Mouse (Mus musculus) monocyte, adult 5-6 weeks (primary cell): ENCODE measurements around the gene Gm28305. TPM values are rescaled to one million over a fixed set of nuclear protein-coding genes. Genes with fewer than 3 reads are reported as not detected.

Experiments used
- ATAC-seq: fragments of 153-309, 156-312 bp; replicated peaks from 2 replicates; pipeline ENCODE4 v1.8.0; 2017; ENCODE audit warnings: mild to moderate bottlenecking; ENCODE audit not compliant: low TSS enrichment, insufficient number of reproducible peaks, severe bottlenecking, poor library complexity, low FRiP score
- total RNA-seq: library from RNA; stranded (forward); fragments of 200-1000, 200-491, 200-594 nt; gene quantifications from 3 replicates; pipeline ENCODE4 v1.2.3, GENCODE M21; 2017

Gene Gm28305
- not detected in 3 replicates for total RNA-seq

DNA sequence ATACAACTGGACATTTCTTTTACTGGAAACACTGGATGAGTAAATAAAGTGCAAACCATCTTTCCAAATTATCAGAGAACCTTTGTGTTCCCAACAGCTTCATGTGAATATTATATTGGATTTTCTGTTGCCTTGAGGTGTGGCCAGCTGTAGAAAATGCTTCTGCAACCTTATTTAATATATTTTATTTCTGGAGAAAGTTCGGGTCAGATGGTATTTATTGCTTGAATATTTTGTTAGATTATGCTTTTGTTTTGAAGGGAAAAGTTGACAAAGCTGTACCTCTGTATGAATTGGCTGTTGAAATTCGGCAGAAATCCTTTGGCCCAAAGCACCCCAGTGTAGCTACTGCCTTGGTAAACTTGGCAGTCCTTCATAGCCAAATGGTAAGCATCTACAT is at the start of gene Gm28305:
TSS of gene Gm28305 (plus strand) at position 301 of the 400 bp plus-strand sequence.
- no peak for ATAC-seq

GRCm38 (mm10) chr9:103996496-103996895 is 44.0 kb upstream of the Gm28305 start:
- no peak for ATAC-seq

GRCm38 (mm10) chr9:104000601-104001000 is 39.9 kb upstream of the Gm28305 start:
- no peak for ATAC-seq

DNA sequence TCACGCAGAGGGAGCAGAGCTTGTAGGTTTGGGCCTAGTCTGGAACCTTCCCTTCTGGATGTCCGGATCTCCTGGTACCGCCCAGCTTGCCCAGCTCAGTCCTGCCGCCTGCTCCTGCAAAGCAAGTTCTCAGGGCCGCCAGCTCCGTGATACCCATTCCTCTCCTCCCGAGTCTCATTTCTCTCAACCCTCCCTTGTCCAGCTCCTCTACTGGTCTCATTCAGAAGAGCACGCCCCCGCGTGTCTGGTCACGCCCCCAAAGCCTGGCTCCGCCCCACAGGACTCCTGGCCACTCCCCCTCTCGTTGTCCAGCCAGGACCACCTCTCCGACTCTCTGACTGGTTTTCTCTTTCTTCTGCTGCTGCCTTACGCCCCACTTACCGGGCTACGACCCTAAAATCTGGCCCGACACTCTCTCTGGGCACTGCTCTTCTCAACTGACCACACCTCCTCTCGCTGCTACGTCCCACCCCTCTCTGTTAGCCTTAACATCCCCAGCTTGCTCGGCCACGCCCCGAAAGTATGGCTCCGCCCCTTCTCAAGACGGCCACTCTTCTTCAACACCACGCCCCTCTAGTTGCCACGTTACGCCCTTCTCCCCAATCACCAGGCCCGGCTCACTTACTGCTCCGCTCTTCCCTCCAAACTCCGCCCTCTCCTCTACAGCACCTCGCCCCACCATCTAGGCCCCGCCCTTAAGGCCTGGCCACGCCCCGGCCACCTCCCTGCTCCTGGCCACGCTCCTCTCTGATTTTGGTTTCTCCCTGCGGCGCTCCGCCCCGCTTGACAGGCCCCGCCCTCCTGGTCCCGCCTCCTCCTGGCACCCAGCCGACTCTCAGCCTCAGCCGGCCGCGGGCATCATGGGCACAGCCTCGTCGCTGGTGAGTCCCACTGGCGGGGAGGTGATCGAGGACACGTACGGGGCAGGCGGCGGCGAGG is 38.3 kb upstream of the Gm28305 start, which contains the start of gene Nphp3:
TSS of gene Nphp3 (plus strand) at position 624 of the 939 bp plus-strand sequence.
- ATAC-seq: peak; percentile 96

- 0 out of 2 replicates have a peak, but pooled peaks have one; percentile 6 for ATAC-seq
These were observed 37.5 kb upstream of the Gm28305 start for GRCm38 (mm10) chr9:104002913-104003330.

- ATAC-seq: no peak
These were observed 25.9 kb upstream of the Gm28305 start for GRCm38 (mm10) chr9:104014526-104014925.

DNA sequence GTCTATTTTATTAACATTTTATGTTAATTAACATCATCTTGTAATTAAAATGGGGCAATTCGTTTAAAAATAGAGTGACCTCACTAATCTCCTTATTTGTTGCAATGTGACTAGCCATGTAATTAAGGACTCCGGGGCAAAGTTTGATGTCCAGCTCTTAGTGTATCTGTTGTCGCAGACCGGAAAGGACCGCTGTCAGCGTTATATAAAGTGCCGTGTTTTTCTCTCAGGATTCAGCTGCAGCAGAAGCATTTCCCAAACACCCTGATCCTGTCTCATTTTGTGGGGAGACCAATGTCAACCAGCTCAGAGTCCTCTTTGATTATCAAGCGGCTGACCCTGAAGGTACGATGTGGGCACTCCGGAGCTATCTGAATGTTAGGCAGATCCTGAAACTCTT is 19.4 kb upstream of the Gm28305 start:
- ATAC-seq: no peak

DNA sequence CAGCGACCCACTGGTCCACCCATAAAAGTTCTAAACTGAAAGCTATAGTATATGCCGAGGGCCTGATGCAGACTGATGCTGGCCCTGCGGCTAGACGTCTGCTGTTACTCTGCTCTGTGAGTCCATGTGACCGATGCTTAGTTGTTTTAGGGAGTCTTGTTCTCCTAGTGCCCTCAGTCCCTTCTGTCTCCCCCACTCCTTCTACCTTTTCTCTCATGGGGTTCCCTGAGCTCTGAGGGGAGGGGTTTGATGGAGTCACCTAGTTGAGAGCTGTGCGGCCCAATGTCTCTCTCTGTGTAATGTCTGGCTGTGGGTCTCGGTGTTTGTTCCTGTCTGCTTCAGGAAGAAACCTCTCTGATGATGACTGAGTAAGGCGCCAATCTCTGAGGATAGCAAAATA is 13.3 kb upstream of the Gm28305 start:
- ATAC-seq: no peak

GRCm38 (mm10) chr9:104029861-104030260 is 10.6 kb upstream of the Gm28305 start:
- no peak for ATAC-seq

- no peak for ATAC-seq
These were observed 6.2 kb upstream of the Gm28305 start for GRCm38 (mm10) chr9:104034231-104034630.

DNA sequence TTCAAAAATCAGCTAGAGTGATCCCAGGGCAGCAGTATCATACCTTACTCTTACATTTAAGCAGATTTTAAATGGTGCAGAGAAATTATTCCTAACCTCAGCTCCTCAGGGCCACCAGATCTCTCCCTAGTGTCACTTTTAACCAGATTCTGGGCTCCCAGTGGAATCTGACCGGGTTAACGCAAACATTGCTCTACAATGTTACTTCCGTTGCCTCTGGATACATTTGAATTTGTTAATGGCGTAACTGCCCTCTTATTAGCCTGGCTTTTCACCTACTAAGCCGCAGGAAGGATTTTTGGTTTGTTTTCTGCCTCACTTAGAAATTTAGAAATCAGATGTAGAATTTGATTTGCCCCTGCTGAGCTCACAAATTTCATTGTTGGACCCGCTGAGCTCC is 5.7 kb upstream of the Gm28305 start:
- ATAC-seq: no peak

DNA sequence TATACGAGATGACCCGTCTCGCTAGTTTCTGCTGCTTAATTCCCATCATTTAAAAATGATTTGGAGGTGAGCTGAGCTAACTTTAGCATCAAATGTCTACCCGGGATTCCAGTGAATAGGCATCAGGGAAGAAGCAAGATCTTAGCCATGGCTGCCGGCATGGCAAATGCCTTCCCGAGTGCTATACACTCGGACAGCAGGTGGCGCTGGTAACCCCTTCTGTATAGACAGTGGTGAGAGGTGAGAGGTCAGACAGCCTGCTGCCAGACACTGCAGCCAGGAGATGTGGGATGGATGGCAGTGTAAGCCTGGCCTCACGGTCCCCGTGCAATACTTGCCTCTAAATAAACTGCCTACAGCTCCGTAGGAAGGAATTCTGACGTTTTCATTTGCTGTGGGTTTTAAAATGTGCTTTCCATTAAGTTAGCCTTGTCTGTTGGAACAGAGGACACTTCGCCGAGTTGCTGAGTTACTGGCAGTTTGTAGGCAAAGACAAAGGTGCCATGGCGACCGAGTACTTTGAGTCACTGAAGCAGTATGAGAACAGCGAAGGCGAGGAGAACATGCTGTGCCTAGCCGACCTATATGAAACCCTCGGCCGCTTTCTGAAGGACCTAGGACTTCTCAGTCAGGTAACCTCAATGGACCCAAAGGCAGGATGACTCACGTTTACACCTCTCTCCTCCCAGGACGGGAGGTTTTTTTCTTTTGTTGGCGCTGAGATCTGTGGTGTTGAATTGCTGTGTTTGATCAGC is 5.0 kb upstream of the Gm28305 start:
- peak; percentile 85 for ATAC-seq

DNA sequence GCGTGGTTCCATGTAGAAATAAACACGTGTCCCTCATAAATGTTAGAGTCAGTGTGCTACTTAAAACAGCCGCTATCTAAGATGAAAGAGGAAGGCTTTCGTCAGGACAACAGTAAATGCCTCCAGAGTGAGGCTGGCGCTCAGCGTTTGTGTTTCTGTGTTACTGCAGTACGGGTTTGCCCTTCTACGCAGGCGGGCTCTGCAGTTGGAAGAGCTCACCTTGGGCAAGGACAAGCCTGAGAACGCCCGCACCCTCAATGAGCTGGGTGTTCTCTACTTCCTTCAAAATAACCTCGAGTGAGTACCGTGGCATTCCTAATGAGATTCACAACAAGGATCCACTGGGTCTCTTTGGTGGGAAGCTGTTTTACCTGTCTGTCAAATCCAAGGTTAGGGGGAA is 2.2 kb upstream of the Gm28305 start:
- no peak for ATAC-seq

DNA sequence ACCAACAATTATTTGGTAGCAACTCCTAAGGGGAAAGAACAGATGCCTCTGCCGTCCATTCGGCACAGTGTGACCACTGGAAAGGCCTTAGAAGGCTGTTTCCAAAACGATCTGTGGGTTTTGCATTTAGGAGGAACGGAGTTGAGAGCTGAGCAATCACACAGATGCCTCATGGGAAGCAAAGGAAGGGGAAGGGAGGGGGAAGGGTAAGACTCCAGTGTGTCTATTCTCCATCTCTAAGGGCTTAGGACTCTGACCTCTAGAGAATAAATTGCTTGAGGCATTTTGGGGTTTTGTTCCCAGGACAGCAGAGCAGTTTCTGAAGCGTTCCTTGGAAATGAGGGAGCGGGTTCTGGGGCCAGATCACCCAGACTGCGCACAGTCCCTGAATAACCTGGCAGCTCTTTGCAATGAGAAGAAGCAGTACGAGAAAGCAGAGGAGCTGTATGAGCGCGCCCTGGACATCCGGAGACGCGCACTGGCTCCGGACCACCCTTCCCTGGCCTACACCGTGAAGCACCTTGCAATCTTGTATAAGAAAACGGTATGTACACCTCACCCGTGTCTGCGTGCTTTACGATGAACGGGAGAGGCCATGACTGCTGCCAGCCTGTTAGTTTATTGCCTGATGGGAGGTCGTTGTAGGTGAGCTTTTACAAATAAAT is 1.3 kb upstream of the Gm28305 start:
- no peak for ATAC-seq

DNA sequence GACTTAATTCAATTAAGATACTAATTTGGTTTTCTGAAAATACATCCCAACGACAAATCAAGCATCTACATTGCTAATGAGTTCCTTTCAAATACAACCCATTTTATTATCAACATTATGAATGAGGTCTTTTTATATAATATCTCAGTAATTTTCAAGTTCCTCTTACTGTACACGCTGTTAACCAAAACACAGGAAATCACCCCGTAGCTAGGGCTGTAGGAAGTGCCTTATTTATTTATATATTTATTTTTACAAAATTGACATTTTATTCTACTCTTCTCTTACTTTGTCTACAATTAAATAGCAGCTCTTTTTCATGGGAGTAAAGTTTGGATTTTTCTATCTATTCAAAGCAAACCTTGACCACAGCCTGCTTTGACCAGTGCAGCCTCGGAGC is 720 bp upstream of the Gm28305 start:
- no peak for ATAC-seq

DNA sequence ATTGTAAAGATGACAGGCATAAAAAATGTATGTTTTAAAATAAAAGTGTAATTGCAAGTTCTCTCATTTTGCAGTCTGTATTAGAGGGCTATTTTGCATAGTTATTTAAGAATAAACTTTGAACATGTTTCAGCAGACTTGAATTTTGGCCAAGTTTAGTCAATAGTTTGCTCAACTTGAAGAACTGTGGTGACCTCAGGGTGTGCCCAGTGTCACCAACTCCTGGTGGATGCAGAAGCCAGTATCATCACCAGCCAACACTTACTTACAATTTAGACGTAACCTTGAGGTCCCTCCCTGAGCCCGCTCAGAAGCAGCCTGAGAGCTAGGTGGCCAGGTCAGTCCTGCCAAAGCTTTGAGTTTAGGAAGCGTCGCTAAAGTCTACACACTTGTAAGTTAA is 3.2 kb downstream of the Gm28305 start:
- no peak for ATAC-seq

- no peak for ATAC-seq
These were observed 10.6 kb downstream of the Gm28305 start for GRCm38 (mm10) chr9:104051028-104051427.

GRCm38 (mm10) chr9:104062430-104063243 is 22.2 kb downstream of the Gm28305 start, which contains the start of gene Uba5:
Uba5 (minus strand) TSS chr9:104063134.
- ATAC-seq: peak; percentile 57; the same call in 1 of the 2 replicates
